Mouse (Mus musculus) hindbrain, embryonic 12.5 days (tissue): ENCODE measurements around the gene Pcolce2. TPM values are rescaled to one million over a fixed set of nuclear protein-coding genes. Genes with fewer than 3 reads are reported as not detected.

Experiments used
- ATAC-seq: fragments of 200-750 bp; cut with Nextera tagmentation; 2 replicates; pipeline ENCODE4 v1.8.0; 2017; ENCODE audit warnings: moderate TSS enrichment; ENCODE audit not compliant: low FRiP score
- H3K27ac ChIP-seq: fragments of 300-500 bp; sonication (generic); 2 replicates; pipeline ENCODE4 v1.5.1; 2016; ENCODE audit warnings: mild to moderate bottlenecking
- H3K27me3 ChIP-seq: fragments of 300-500 bp; sonication (generic); 2 replicates; pipeline ENCODE4 v1.6.1; 2016; ENCODE audit warnings: mild to moderate bottlenecking
- H3K36me3 ChIP-seq: fragments of 300-500 bp; sonication (generic); 2 replicates; pipeline ENCODE4 v1.6.1; 2016; ENCODE audit warnings: mild to moderate bottlenecking
- H3K4me1 ChIP-seq: fragments of 300-500 bp; sonication (generic); 2 replicates; pipeline ENCODE4 v1.6.1; 2016
- H3K4me2 ChIP-seq: fragments of 300-500 bp; sonication (generic); replicated peaks from 2 replicates; pipeline ENCODE4 v1.6.1; 2016; ENCODE audit warnings: mild to moderate bottlenecking
- H3K4me3 ChIP-seq: fragments of 300-500 bp; sonication (generic); 2 replicates; pipeline ENCODE4 v1.5.1; 2016; ENCODE audit warnings: mild to moderate bottlenecking
- H3K9ac ChIP-seq: fragments of 300-500 bp; sonication (generic); 2 replicates; pipeline ENCODE4 v1.6.1; 2016; ENCODE audit warnings: mild to moderate bottlenecking, moderate library complexity
- H3K9me3 ChIP-seq: fragments of 300-500 bp; sonication (generic); replicated peaks from 2 replicates; pipeline ENCODE4 v1.6.1; 2016; ENCODE audit warnings: mild to moderate bottlenecking
- WGBS: fragments of 180-500 bp; shearing (Covaris S2); methylation state at CpG from one replicate; pipeline ENCODE4 v1.1.7; 2016; 5-methylcytosine and 5-hydroxymethylcytosine counted together
- polyA plus RNA-seq: library from polyadenylated mRNA; unstranded; fragments of >200 nt; fragmentation: Nextera tagmentation; extraction: Ambion mirVana; gene quantifications from 2 replicates; pipeline ENCODE4 v1.2.1, GENCODE M21; 2016

Pcolce2 gene
- polyA plus RNA-seq: 2.6 and 4.7 TPM in 2 replicates

DNA sequence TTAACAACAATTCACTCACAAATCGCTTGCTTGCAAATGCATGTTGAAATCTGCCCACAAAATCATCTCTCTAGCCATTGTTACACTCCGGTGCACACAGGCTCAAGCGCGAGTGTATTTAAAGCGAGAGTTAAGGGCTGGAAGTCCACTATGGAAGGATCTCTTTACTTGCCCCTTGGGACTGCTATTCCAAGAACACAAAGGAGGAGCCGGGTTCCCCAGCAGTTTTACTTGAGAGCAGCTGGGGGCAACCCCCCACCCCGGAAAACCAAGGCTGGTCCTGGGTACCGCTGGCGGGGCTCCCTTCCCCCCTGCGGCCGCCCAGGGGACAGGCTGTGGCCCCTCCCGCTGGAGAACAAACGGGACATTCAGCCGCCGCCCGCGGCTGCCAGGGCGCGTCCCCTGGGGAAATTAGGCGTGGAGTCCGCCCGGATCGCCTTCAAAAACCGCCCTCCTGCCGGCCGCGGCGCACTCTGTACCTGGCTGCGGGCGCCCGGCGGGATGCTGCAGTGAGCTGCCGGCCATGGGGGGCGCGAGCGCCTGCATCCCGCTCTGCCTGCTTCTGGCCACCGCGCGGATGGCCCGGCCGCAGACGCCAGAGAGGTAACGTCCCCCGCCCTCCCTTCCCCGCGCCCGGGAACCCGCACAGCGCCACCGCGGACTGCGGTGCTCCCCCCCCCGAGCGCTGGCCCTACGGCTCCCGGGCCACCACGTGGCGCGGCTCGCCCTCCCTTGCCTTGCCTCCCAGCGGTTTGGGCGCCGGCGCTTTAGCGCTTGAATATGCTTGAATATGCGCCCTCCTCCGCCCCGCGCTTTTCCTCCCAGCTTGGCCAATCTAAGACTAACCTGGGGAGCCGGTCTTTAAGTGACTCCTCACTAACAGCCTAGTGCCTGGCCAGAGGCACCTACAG is at the start of gene Pcolce2:
Pcolce2 (plus strand) TSS at position 331 of the 911 bp plus-strand sequence.
- WGBS: 0% methylated on average over 60 of the region's 71 CpGs
- Histone ChIP-seq H3K4me2 (peak within 1 kb of the TSS; percentile 87), H3K9ac (peak within 1 kb of the TSS; percentile 69), H3K27me3 (peaks cover 18% of the 10 kb centered on the region), H3K9me3 (no peaks in the 10 kb centered on the region), H3K36me3 (no peaks in the 10 kb centered on the region), H3K4me1 (no peaks in the 10 kb centered on the region; the same call in 1 of the 2 replicates), H3K4me3 (peak within 1 kb of the TSS; percentile 62), H3K27ac (peak within 1 kb of the TSS; percentile 36; the same call in 1 of the 2 replicates)
- peak; percentile 95 for ATAC-seq

DNA sequence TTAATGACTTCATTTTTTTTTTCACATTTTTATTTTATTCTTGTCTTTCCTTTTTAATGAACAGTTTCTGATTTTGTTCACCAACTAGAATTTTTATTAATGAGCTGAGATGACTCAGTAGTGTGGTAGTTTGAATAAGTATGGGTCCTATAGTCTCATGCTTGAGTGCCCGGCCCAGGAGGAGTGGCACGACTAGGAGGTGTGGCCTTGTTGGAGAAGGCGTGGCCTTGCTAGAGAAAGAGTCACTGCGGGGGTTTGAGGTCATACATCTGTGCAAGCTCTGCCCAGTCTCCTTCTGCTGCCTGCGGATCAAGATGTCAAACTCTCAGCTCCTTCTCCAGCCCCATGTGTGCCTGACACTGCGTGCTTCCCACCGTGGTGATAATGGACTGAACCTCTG is 49.3 kb upstream of the Pcolce2 start:
- ATAC-seq: no peak
- 88% methylated on average over 7 of the region's 7 CpGs for WGBS
- H3K27me3 ChIP-seq: peaks cover 3% of the 10 kb centered on the region; the same call in 1 of the 2 replicates
- H3K9ac ChIP-seq: no peak overlapping the region
- no peaks in the 10 kb centered on the region for H3K36me3 ChIP-seq
- no peak overlapping the region for H3K4me3 ChIP-seq
- no peak overlapping the region for H3K27ac ChIP-seq
- H3K4me1 ChIP-seq: no peaks in the 10 kb centered on the region
- H3K4me2 ChIP-seq: no peak overlapping the region
- H3K9me3 ChIP-seq: no peaks in the 10 kb centered on the region; the same call in 1 of the 2 replicates

DNA sequence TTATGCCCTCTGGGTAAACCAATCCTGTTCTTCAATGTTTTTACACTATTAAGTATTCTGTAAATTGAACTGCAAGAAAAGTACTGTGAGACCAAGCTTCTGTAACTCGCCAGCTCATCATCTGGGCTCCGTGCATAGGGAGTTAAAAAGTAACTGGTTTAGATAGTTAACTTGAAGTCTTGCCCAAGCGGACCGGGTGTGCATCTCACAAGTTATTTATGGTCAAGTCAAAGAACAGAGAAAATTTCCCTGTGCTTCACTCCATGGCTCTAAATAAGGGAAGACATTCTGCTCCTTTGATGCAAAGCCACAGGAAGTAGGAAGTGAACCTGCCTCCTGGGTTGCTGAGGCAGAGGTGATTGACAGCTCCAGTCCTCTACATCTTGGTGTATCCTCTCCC is 43.1 kb upstream of the Pcolce2 start:
- H3K36me3 ChIP-seq: no peaks in the 10 kb centered on the region
- H3K9me3 ChIP-seq: no peaks in the 10 kb centered on the region
- WGBS: 87% methylated on average over 4 of the region's 4 CpGs
- H3K9ac ChIP-seq: no peak overlapping the region
- no peak for ATAC-seq
- no peak overlapping the region for H3K27ac ChIP-seq
- no peaks in the 10 kb centered on the region for H3K27me3 ChIP-seq
- no peak overlapping the region for H3K4me3 ChIP-seq
- no peak overlapping the region for H3K4me2 ChIP-seq
- H3K4me1 ChIP-seq: no peaks in the 10 kb centered on the region

DNA sequence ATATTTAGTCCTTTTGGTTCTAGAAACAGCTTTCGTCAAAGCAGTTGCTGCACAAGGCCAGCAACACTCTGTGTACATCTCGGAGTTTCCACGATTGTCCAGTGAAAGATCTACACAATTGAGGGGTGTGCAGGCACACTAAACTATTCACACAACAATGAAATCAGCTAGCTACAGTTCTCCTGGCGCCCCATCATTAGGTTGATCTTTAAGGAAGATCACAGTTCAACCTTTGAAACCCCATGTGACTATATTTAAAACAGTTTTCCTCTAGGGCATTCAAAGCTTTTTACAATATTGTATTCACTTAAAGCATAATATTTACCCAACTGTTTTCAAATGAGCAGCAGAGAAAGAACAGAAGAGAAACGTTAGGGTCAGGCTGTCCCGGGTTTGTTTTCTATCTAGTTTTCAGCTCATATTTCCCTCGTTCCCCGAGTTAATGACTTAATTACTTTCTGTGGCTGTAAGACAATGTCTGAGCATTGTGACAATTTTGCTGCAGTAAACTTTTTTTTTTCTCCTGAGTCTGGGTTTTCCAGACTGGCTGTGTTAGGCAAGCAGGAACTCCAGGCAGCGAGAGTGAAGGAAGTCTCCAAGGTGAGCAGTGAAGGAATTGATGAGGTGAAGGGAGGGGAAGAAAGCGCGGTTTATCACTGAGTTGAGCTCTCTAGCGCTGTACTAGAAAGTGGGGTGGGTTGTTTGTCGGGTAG is 39.8 kb upstream of the Pcolce2 start:
- no peak for ATAC-seq
- Histone ChIP-seq H3K4me1 (no peaks in the 10 kb centered on the region), H3K4me2 (peak overlapping the region; percentile 15; the same call in 1 of the 2 replicates), H3K36me3 (no peaks in the 10 kb centered on the region), H3K4me3 (no peak overlapping the region), H3K27me3 (no peaks in the 10 kb centered on the region), H3K9ac (no peak overlapping the region), H3K9me3 (no peaks in the 10 kb centered on the region), H3K27ac (no peak overlapping the region)
- WGBS: 58% methylated on average over 13 of the region's 13 CpGs

DNA sequence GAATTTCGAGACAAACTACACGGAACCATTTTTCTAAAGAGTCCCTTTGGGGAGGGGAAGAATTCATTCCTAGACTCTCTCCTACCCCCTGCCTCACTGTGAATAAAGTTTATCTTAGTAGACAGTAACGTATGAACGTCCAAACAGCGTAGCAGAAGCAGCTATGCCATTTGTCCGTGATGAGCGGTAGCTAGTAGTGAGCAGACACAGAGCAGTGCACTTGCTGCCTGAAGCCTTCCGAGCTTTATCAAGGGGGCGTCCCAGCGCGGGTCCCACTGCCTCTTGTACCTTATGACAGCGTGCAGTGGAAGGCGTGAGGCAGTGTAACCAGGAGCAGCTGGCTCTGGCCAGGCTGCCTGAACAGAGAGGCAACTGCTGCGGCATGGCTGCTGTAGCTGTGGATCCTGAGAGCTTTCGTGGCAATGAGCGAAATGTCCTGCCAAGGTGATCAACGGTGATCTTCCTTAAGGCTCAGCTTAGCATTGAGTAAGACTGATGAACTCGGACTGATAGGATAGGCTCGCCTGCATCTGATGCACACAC is 39.2 kb upstream of the Pcolce2 start:
- Histone ChIP-seq H3K4me1 (no peaks in the 10 kb centered on the region), H3K27ac (no peak overlapping the region), H3K4me3 (no peak overlapping the region), H3K27me3 (no peaks in the 10 kb centered on the region), H3K9ac (no peak overlapping the region), H3K4me2 (peak overlapping the region; percentile 15; the same call in 1 of the 2 replicates), H3K36me3 (no peaks in the 10 kb centered on the region), H3K9me3 (no peaks in the 10 kb centered on the region)
- ATAC-seq: no peak
- 63% methylated on average over 19 of the region's 19 CpGs for WGBS

DNA sequence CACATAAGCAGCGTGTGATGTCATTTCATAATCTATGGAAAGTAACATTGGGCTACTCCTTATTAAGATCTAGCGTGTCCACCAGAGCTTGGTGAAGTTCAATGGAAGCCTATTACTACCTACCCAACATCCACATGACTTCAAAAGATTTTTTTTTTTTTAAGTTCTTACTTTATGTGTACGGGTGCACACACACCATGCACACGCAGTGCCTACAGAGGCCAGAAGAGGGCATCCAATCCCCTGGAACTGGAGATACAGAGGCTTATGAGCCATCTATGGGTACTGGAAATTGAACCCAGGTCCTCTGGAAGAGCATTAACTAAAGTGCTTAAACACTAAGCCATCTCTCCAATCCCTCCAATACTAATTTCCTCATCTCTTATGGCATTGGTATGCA is 38.0 kb upstream of the Pcolce2 start:
- no peaks in the 10 kb centered on the region for H3K36me3 ChIP-seq
- H3K4me2 ChIP-seq: no peak overlapping the region
- H3K4me1 ChIP-seq: no peaks in the 10 kb centered on the region
- H3K9ac ChIP-seq: no peak overlapping the region
- H3K27me3 ChIP-seq: no peaks in the 10 kb centered on the region
- no peak overlapping the region for H3K27ac ChIP-seq
- ATAC-seq: no peak
- no peaks in the 10 kb centered on the region for H3K9me3 ChIP-seq
- WGBS: 86% methylated on average over 4 of the region's 4 CpGs
- H3K4me3 ChIP-seq: no peak overlapping the region

DNA sequence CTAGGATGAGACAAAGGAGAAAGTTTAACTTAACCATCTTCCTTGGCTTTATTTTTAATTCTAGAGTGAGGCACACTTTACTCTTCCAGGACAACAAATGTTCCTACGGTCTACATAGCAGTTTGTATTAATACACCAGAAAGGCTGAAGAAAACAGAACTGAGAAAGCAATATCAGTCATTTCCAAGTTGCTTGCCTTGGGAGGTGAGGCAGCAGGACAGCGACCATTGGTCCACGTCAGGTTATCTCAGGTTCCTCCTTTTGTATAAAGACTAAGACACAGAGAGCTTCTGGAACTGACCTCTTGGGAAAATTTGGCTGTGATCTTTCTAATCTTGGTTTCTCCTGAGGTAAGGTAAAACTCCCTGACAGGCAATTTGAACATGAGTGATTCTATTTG is 34.6 kb upstream of the Pcolce2 start:
- ATAC-seq: no peak
- H3K4me2 ChIP-seq: no peak overlapping the region
- H3K27me3 ChIP-seq: no peaks in the 10 kb centered on the region
- H3K4me1 ChIP-seq: no peaks in the 10 kb centered on the region
- no peak overlapping the region for H3K9ac ChIP-seq
- WGBS: 87% methylated on average over 3 of the region's 3 CpGs
- no peaks in the 10 kb centered on the region for H3K36me3 ChIP-seq
- no peak overlapping the region for H3K27ac ChIP-seq
- no peaks in the 10 kb centered on the region for H3K9me3 ChIP-seq
- no peak overlapping the region for H3K4me3 ChIP-seq

DNA sequence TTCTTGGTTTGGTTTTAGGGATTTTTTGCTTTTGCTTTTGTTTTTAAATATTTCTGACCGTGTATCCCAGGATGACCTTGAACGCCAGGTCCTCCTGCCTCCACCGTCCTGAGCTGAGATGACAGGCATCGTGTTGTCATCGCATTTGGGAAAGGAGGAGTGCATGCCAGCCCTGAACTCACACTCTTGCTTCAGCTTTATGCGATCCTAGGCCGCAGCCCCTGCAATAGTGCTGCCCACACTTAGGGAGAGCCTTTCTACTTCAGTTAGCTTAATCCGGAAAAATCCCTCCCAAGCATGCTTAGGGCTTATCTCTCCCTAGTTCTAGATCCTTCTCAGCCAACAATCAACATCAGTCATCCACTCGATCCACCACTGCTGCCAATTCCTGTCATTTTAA is 34.1 kb upstream of the Pcolce2 start:
- no peaks in the 10 kb centered on the region for H3K27me3 ChIP-seq
- no peaks in the 10 kb centered on the region for H3K9me3 ChIP-seq
- ATAC-seq: no peak
- H3K27ac ChIP-seq: no peak overlapping the region
- WGBS: 90% methylated on average over 9 of the region's 9 CpGs
- H3K4me1 ChIP-seq: no peaks in the 10 kb centered on the region
- no peaks in the 10 kb centered on the region for H3K36me3 ChIP-seq
- no peak overlapping the region for H3K4me2 ChIP-seq
- no peak overlapping the region for H3K4me3 ChIP-seq
- no peak overlapping the region for H3K9ac ChIP-seq

DNA sequence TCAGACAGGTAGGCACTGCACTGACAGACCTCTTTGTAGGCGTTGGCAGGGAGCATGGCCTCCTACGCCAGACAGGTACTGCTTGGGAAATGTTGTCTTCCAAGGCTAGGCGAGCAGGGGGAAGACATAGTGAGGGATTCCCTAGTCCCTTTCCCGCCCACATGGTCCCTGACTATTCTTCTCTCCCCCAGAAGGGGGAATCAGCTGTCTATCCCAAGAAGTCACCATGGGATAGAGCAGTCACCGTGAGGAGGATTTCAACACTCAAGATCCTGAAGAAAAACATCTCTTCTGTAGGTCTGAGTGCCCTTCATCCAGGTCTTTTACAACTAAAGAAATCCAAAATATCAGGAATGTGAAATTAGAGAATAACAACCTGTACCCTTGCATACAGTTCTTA is 30.2 kb upstream of the Pcolce2 start:
- Histone ChIP-seq H3K9ac (no peak overlapping the region), H3K4me3 (no peak overlapping the region), H3K36me3 (no peaks in the 10 kb centered on the region), H3K27ac (no peak overlapping the region), H3K9me3 (no peaks in the 10 kb centered on the region), H3K4me2 (no peak overlapping the region), H3K27me3 (no peaks in the 10 kb centered on the region), H3K4me1 (no peaks in the 10 kb centered on the region)
- no peak for ATAC-seq
- WGBS: 56% methylated on average over 5 of the region's 5 CpGs

DNA sequence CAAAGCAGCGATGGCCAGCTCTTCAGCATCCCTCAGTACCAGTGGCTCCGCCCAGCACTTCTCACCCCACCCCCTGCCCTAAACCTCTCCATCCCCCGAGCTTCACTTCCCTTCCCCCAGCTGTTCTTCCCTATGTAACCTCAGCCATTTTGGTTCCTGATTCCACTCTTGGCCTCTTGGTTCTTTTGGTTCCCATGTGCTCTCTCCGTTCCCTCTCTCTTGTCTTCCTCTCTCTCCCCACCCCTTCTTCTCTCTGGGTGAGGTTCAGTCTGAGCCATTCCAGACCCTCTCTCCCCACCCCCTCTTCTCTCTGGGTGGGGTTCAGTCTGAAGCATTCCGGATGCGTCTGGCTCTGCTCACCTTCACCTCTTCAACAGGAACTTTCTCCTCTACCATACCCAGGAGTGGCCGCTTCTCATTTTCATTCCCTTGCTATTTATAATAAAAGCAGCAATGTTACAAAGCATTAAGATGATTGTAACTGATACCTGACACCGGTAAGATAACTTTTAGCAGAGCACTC is 25.1 kb upstream of the Pcolce2 start:
- Histone ChIP-seq H3K4me3 (no peak overlapping the region), H3K9ac (no peak overlapping the region), H3K9me3 (no peaks in the 10 kb centered on the region), H3K27me3 (no peaks in the 10 kb centered on the region), H3K4me1 (peaks cover 5% of the 10 kb centered on the region; the same call in 1 of the 2 replicates), H3K36me3 (no peaks in the 10 kb centered on the region), H3K4me2 (no peak overlapping the region), H3K27ac (no peak overlapping the region)
- no peak for ATAC-seq
- 84% methylated on average over 8 of the region's 8 CpGs for WGBS

DNA sequence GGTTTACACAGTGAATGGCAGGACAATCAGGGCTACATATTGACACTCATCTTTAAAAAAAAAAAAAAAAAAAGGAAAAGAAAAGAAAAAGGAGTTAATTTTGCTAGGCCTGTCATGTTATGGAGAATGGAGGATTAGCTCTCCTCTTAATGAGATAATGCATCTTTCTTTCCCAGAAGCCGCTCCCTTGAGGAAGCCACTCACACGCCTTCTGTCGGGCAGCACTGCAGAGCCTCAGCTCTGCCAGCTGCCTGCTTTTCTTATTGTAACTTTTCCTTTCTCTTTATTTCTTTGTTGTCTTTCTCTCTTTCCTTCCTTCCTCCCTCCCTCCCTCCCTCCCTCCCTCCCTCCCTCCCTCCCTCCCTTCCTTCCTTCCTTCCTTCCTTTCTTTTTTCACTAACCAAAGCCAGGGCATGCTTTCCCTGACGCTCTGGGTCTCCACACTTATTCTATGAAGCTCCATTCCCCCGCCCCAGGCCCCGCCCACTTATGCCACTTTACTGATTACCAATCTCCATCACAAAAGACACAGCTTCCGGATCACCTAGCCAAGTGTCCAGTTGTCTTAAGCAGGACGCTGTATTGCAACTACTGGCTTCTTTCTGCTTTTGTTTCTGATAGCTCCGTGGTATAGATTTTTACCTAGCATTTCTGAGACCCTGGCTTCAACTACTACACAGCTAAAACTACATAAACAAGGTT is 23.8 kb upstream of the Pcolce2 start:
- Histone ChIP-seq H3K9ac (peak overlapping the region; percentile 41; the same call in 1 of the 2 replicates), H3K4me2 (peak overlapping the region; percentile 41), H3K9me3 (no peaks in the 10 kb centered on the region), H3K4me1 (peaks cover 5% of the 10 kb centered on the region; the same call in 1 of the 2 replicates), H3K4me3 (peak overlapping the region; percentile 8; the same call in 1 of the 2 replicates), H3K27me3 (no peaks in the 10 kb centered on the region), H3K27ac (no peak overlapping the region), H3K36me3 (no peaks in the 10 kb centered on the region)
- 16% methylated on average over 9 of the region's 9 CpGs for WGBS
- peak; percentile 68; the same call in 1 of the 2 replicates for ATAC-seq
